Mouse (Mus musculus) spleen, embryonic (tissue): ENCODE measurements around the gene Upf2.

Experiments used
- CTCF ChIA-PET: fragments of 350-600 bp; sonication (Branson Sonifier 250); formaldehyde crosslinking; loops from one replicate; lab custom pipeline; 2022; lab: Charles Lee

Upf2 gene

DNA sequence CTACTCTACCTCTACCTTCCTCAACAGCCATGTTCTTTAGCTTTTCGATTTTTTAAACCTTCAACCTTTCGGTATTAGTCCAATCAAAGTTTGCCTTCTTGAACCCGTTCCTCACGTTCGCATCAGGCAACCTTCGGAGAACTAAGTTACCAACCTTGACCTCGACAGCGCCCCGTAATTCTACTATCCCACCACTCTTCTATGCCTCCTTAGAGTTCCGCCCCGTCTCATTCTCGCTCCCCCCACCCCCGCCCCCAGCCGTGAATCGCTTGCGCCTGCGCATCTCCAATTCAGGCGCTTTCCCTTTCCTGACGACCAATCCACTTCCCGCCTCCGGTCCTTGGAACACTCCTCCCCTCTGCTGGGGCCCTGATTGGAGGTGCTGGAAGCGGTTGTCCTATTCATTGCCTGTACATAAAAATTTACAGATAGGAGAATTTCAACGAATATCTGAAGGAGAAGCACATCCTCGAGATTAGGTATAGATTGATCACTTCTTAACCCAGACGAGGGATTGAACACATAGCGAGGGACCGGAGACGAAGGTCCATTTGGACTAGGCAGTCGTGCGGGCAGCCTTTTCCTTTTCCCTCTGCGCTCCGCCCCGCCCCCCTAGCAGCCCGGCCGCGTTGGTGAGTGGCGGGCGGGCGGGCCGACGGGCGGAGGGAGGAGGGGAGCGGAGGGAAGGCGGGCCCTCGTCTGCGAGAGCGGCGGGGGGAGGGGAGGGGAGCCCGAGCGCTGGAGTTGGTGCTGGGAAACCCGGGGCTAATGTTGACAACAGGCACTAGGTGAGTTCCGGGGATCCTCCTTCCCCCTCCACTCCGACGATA, at the start of gene Upf2:
Upf2 (plus strand) TSS at position 704 of the 830 bp plus-strand sequence.
- CTCF ChIA-PET: interaction anchor here (0.5 to 0.8 kb wide), 2 partner anchors 15 to 55 kb away, joined by 3 to 17 read pairs; no protein-coding TSS in a partner anchor

DNA sequence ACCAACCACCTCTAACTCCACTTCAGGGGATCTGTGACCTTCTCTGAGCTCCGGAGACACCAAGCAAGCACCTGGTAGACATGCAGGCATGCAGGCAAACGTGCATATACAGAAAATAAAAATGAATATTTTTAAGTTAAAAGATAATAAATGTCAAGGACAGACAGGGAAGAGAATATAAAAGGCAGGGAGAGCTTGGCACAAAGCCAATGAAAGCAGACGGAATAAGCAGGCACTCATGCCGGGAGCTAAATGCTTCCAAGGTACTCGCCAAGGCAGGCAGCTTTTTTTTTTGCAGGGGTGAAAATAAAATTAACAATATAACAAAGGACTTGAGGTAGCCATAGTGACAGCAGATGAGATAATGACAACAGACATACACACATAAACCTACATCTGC, 45.2 kb upstream of the Upf2 start:
- CTCF ChIA-PET: interaction anchor here (0.7 kb wide), 3 partner anchors 13 to 594 kb away, joined by 4 to 13 read pairs (median 5); no protein-coding TSS in a partner anchor

DNA sequence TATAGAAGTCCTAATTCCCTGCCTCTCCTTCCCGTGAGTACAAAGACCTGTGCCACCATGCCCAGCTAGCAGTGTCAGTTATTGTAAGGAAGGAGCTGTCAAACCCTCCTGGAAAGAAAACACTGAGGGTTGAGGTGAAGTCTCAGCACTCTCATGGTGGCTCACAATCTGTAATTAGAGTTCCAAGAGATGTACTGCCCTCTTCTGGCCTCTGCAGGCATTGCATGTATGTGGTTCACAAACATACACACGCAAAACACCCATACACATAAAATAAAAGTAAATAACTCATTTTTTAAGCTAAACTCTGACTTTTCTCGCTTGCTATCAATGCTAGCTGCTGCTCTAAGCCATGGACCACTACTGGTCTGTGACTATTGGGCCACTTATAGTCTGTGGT, 44.6 kb upstream of the Upf2 start:
- CTCF ChIA-PET: interaction anchor here (0.6 to 0.7 kb wide), 3 partner anchors 13 to 23 kb away, joined by 3 to 5 read pairs (median 4); no protein-coding TSS in a partner anchor

DNA sequence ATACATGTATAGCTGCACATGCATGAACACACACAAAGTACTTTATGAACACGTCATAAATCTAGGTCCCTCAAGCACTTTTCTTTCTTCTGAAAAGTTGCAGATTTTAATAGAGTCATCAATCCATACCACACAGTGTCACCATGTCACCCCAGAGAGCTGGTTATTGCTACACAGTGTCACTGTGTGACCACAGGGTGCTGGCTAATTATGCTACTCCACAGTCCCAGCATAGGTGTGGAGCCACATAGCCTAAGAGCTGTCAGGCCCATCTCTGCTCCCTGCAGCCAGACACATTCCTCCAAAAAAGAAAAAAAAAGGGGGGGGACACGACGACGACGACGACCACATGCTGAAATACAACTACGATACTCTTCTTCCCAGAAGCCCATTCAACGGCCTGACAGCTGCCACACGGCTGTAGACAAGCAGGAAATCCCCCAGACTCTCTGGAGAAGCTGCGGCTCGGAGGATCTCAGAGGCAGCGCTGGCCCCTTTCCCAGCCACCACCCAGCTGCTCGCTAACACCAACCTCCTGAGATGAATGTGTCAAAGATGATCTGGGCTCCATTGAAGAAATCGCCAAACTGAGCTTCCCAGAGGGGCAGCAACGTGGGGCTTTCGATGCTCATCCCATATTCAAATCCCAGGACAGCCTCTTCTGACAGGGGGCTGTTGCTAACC, 39.8 kb upstream of the Upf2 start:
- CTCF ChIA-PET: no interaction called here

DNA sequence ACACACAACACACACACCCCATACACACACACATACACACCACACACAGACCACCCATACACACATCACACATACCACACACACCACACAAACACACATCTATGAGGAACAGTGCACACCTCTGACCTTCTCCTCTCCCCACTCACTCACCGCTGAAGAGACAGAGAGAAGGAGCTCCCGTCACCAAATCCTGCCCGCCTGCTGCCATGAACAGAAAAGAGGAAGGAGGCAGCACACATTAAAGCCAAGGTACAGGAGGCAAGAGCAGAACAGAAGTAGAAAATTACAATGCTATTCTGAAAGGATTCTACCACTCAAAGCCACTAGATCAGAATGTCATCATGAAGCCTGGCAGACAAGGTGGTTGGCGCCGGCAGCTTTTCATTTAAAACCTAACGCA, 28.4 kb upstream of the Upf2 start:
- CTCF ChIA-PET: no interaction called here

DNA sequence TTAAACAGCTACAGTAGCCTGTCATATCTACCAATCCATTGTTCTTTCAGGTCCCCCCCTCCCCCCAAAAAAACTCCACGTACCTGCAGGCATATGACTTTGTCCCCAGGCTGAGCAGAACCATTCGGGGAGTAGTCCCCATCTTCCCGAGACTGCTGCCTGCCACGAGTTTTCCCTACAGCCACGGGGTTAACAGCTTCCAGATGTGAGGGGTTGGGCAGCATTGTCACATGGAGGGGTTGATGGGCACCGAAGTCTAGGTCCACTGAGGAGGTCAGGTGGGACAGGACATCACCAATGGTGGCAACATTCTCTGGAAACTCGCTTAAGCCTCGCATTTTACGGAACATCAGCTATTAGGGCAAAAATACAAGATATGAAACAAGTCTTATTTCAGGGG, 27.5 kb upstream of the Upf2 start:
- CTCF ChIA-PET: interaction anchor here (0.7 kb wide), 1 partner anchor 8 kb away, joined by 4 read pairs; no protein-coding TSS in a partner anchor

DNA sequence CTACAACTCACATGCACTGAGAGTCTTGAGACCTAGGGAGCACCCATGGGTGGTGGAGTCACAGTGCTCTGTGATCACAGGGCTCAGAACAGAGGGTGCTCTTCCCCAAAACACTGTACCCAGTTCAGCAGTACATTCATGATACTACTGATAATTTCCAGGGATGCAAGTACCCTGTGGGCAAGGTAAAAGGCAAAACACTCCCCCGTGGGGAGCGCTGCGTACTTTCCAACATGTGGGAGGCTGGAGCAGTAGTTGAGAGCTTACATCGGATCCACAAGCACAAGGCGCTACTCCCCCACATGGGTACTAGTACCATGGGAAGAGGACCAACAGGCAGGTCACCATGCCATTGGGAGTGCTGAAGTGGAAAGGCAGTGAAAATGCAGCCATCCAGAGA, 23.8 kb upstream of the Upf2 start:
- CTCF ChIA-PET: no interaction called here

DNA sequence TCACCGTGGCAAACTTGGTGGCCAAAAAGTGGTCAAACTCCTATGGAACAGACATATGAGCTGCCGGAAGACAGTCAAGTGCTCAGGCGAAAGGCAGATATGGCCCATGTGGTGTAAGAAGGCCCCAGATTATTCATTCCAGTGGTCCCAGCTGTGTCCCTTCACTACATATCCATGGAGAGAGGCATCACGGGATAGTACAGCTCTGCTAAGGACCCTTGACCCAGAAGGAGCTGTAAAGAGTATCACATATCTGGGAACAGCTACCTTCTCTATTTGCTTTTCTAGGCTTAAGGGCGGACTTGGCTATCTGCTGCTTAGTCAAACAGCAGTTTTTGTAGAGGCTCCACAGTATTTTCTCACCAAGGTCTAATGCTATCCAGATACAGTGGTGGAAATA, 21.5 kb upstream of the Upf2 start:
- CTCF ChIA-PET: interaction anchor here (0.5 kb wide), 1 partner anchor 23 kb away, joined by 4 read pairs; no protein-coding TSS in a partner anchor

DNA sequence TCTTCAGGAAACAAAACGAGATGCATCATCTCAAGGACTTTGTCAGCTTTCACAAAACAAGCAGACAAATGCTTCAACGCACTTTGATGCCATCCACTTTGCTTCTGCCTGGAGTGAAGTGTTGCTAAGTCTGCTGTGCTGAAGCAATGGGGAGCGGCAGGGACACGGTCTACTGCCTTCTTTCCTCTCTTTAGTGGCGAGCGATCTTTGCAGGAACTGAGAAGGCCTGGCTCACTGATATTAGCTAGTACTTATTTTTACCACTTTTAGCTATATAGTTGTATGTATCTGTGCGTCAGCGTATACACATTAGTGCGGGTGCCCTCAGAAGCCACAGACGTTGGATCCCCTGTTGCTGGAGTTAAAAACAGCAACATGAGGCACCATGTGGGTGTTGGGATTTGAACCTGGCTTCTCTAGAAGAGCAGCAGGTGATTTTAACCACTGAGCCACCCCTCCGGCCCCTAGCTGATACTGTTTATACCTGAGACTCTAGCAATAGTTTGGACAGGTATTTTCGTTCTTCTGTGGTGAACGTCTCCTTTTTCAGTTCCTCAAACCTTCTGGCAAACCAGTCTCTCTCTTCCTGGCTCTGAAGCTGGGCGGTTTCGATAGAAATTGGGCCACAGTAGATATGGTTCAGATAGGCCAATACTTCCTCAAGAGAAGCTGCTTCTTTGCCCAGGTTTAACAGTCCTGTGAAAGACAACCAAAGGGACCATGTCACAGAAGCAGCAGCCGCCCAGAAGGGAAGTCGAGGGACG, 20.8 kb upstream of the Upf2 start:
- CTCF ChIA-PET: no interaction called here

DNA sequence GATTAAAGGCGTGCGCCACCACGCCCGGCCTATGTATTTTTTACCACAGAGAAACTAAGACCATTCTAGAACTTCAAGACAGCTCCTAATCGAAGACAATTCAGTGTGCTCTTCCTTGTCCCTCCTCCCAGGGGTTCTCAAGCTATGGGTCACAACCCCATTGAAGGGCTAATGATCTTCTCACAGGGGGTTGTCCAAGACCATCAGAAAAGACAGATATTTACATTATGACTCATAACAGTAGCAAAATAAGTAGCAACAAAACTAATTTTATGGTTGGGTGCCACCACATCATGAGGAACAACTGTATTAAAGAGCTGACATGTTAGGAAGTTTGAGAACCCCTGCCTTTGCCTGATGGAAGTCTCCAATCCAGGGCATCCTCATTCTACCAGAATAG, 19.3 kb upstream of the Upf2 start:
- CTCF ChIA-PET: interaction anchor here (0.5 kb wide), 1 partner anchor 8 kb away, joined by 4 read pairs; no protein-coding TSS in a partner anchor

DNA sequence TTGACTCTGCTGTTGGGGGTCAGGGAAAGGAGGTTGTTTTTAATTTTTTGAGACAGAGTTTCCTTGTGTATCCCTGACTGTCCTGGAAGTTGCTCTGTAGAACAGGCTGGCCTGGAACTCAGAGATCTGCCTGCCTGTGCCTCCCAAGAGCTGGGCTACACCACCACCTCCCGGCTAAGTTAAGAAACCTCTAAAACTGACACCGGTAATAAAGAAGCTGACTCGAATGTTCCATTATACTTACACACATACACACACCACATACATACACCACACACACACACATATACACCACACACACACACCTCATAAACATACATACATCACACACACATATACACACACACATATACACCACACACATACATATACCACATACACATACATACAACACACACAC, 16.3 kb upstream of the Upf2 start:
- CTCF ChIA-PET: no interaction called here

DNA sequence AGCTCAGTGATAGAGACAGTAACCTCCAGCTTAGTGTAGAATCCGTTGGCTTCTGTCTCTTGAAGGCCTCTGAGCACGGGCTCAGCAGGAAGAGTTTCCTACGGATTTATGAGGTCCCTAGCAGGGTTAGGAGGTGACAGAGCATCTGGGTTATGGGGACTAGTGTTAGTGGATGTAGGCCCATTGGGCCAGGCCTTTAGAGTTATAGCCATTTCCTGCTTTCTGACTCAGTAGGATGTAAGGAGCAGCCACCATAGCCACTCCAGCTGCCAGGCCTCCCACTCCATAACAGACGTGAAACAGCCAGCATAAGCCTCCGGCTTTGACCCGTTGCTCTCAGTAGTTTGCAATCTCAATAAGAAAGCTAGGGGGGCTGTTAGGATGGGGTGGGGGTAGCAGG, 15.2 kb upstream of the Upf2 start:
- CTCF ChIA-PET: interaction anchor here (0.8 to 0.9 kb wide), 2 partner anchors 15 to 34 kb away, joined by 3 to 17 read pairs; no protein-coding TSS in a partner anchor

DNA sequence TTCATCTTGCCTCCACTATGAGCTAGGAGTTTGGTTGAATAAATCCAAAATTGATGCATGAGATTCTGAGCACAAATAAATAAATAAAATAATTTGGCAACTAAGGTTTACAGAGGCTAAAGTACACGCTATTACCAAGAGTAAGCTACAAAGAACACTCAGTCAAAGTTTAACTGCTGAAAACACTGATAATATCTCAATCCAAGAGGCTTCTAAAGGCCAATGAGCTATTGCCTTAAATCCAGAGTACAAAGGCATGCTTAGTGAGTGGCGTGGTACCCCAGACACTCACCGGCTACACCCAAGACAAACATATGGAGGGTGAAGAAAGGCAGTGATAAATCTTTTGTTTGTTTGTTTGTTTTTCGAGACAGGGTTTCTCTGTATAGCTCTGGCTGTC, 14.7 kb upstream of the Upf2 start:
- CTCF ChIA-PET: interaction anchor here (0.8 to 0.9 kb wide), 2 partner anchors 14 to 35 kb away, joined by 3 to 17 read pairs; no protein-coding TSS in a partner anchor

DNA sequence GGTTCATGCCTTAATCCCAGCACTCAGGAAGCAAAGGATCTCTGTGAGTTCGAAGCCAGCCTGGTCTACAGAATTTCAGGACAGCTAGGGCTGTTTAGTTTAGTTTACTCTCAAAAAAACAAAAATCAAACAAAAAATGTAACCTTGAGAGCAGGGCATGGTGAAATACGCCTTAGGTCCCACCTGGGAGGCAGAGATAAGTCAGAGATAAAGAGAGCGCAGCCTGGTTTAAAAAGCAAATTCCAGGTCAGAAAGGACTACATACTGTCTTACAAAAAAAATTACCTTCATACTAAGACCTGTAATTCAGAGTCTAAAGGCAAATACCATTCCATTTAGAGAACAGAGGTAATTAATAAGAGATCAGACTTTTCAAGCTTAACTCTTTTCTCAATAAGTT, 11.9 kb upstream of the Upf2 start:
- CTCF ChIA-PET: no interaction called here

DNA sequence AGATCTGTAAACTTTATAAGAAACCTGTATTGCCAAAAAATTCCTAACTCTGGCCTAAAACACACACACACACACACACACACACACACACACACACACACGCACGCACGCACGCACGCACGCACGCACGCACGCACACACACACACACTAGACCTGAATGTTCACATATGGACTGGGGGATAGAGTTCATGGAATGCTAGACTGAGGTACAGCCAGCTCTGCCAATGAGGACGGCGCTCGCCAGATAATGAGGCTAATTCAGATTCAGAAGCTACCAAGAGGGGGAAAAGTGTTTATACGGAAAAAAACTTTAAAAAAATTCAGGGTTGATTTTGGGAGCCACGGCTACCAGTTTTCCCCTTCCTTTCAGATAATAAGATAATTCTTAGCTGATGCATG, 11.4 kb upstream of the Upf2 start:
- CTCF ChIA-PET: no interaction called here

DNA sequence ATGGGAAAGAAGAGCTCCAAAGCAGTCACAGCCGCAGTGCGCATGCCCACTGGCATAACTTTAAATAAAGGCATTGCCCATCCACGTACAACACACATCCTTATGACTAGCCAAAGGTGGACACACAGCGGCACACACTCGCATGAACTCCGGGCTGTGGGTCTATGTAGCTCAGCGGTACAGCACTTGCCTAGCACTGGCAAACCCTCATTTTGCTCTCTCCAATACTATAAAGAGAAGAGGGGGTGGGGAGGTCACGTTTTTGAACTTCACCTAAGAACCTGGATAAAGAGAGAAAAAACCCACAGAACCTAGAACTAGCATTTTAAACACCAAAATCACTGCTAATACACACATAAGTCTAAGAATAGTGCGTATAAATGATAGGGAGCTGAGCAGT, 10.3 kb upstream of the Upf2 start:
- CTCF ChIA-PET: interaction anchor here (0.9 kb wide), 1 partner anchor 12 kb away, joined by 4 read pairs; no protein-coding TSS in a partner anchor

DNA sequence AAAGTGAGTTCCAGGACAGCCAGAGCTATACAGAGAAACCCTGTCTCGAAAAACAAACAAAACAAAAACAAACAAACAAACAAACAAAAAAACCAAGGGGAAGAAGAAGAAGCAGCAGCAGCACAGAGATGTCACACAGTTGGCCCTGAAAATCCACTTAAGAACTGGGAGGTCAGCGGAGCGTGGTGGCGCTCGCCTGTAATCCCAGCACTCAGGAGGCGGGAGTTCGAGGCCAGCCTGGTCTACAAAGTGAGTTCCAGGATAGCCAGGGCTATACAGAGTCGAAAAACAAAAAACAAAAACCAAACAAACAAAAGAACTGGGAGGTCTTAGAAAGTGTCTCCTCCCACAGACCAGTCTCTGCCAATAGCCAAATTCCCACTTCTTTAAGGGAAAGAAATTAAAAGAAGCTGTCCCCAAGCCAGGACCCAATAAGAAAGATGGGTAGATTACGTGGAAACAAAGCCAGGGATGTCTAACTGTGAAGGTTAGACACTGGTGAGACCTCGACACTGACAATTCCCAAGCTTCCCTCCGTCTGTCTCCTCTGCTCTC, 9.3 kb upstream of the Upf2 start:
- CTCF ChIA-PET: interaction anchor here (0.9 kb wide), 1 partner anchor 11 kb away, joined by 4 read pairs; no protein-coding TSS in a partner anchor

DNA sequence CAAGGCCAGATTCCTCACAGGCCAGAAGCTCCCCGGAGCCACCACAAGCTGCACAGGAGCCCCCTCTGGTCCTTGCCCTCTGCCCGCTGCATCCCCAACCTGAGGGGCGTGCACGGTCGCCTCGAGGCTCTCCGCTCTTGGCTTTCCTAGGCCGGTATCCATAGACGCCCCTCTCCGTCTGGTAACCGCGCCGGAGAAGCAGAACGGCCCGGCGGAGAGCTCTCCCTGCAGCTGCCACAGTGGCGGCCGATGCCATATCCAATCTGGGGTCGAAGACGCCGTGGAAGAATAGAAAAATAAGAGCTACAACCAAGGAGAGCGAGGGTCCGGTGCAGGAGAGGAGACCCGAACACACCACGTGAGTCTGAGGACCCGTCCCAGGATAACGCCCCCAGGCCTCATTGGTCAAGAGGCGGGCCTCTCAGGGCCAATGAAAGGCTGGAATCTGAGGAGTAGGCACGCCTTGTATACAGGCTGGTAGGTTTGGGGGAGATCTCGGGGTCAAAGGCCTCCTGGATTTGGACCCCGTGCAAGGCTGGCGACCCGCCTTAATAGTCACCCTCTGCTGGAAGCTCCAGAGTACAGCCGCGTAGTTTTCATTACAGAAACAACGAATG, 8.7 kb upstream of the Upf2 start, which contains the start of gene Dhtkd1:
Dhtkd1 (minus strand) TSS at position 377 of the 617 bp plus-strand sequence.
- CTCF ChIA-PET: no interaction called here

DNA sequence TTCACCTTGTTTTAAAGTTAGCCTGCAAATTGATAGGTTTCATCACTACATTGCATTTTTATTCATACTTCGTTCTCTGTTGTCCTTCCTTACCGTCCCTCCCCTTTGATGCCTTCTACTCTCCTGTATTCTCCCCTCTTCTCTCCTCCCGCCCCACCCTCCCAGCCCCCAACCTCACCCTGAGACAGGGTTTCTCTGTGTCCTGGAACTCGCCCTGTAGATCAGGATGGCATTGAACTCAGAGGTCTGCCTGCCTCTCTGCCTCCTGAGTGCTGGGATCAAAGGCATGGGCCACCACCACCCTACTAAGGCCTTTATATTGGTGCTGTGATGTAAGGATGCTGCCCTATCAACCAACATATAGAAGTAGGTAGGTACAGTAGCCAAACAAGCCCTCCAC, 8.2 kb upstream of the Upf2 start:
- CTCF ChIA-PET: interaction anchor here (0.6 kb wide), 1 partner anchor 39 kb away, joined by 3 read pairs; no protein-coding TSS in a partner anchor

DNA sequence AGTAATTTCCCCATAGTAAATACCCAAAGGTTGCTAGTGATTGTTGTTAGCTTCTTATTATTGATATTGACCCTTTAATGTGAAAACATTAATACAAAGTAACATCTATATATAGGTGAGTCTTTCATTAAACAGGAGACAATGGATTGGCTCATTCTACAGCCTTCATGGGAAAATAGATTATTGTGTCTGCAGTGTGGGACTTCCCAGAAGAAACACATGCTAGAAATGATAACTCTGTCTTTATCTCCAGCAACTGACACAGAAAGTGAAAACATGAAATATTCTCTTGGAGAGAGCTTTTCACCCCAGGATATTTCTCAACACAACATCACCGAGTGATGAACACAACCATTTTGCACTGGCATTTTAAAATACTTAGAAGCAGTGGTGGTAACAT, 5.6 kb upstream of the Upf2 start:
- CTCF ChIA-PET: no interaction called here
